9 mouse cellular contexts compared by ENCODE assay signal in the genomic region with DNA sequence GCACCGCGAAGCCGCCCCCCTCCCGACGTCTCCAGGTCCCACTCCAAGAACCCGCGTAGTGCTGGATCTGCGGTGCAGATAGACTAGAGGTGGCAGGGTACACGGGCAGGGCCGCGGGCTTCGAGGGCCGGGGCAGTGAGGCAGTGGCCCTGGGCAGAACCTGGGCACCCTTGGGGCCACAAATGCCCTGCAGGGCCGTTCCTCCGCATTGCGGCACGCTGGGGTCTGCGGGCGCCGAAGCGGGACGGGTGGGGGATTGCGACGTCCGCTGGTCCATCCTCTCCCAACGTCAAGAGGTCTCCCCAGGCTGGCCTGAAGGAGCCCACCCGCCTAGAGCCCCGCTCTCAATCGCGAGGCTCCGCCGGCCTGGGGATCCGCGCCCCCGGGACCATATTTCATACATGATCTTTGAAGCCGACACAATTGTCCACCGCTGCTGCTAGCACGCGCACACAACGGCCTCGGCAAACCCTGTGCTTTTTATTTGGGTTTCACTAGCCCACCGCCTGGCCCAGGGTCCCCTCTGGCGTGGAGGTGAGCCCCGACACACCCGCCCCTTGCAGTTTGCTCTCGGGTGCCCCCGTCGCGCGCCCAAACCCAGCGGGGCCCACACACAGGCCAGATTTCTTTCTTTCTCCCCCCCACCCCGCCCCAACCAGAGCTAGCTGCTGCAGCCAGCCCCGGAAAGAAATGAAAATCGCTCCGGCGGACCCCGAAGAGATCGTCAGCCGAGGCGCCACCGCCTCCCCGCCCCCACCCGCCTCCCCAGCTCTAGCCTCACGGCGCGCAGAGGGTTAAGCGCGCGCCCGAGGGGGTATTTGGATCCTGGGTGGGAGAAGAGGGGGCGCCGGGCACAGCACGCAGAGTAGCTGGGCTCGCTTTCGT. TPM values are rescaled to one million over a fixed set of nuclear protein-coding genes. Genes with fewer than 3 reads are reported as not detected.
DNase-seq lines count a peak whose midpoint lies in the region; ATAC-seq and TF ChIP-seq lines count a peak whose summit lies in the region.
"Had no signal": no experiment of that assay in that cellular context is flagged by ENCODE, and none has a peak within 500 bp of the region (broad histone marks: within the 10 kb centered on the region; RNA-seq: fewer than 3 reads in every experiment).

No protein-coding gene starts in this region.

- no peaks in the 10 kb centered on the region for H3K9me3 ChIP-seq in heart, embryonic 10.5 days
- H3K9me3 ChIP-seq in midbrain, embryonic 11.5 days (ENCODE audit: control insufficient read depth, low read length): no peaks in the 10 kb centered on the region

- H3K27ac ChIP-seq in heart, embryonic 10.5 days: peak overlapping the region; percentile 87
- peak overlapping the region; percentile 14; the same call in 1 of the 2 replicates for H3K27ac ChIP-seq in midbrain, embryonic 11.5 days (ENCODE audit: low read depth, low read length)
- H3K27ac ChIP-seq: macrophage had no signal

- H3K36me3 ChIP-seq in heart, embryonic 10.5 days: no peaks in the 10 kb centered on the region
- H3K36me3 ChIP-seq in midbrain, embryonic 11.5 days (ENCODE audit: control insufficient read depth, insufficient read depth, low read length): no peaks in the 10 kb centered on the region

- peak; percentile 6; the same call in 1 of the 2 replicates for ATAC-seq in midbrain, embryonic 11.5 days (ENCODE audit: low FRiP score)
- no peak for ATAC-seq in erythroid progenitor cell, adult 5-6 weeks (replicated peaks; ENCODE audit: low FRiP score, poor library complexity, severe bottlenecking)

- no peak for TF ChIP-seq CTCF in brain, embryonic 14.5 days (IDR thresholded peaks at IDR 0.05; ENCODE audit: borderline replicate concordance, extremely low read depth, insufficient read depth, insufficient read length)

- peaks cover 86% of the 10 kb centered on the region for H3K27me3 ChIP-seq in heart, embryonic 10.5 days (ENCODE audit: insufficient read depth, poor library complexity, severe bottlenecking)
- peaks cover 58% of the 10 kb centered on the region for H3K27me3 ChIP-seq in midbrain, embryonic 11.5 days (ENCODE audit: control insufficient read depth, insufficient read depth, low read length)

- H3K4me3 ChIP-seq in heart, embryonic 10.5 days: peak overlapping the region; percentile 74
- peak overlapping the region; percentile 50 for H3K4me3 ChIP-seq in midbrain, embryonic 11.5 days (ENCODE audit: low read depth, low read length)

- peak; percentile 32 for DNase-seq in ovary, postnatal 36 days (ENCODE audit: low spot score)
- DNase-seq in ovary, postnatal 10 days (ENCODE audit: low spot score): no peak
- peak; percentile 47 for DNase-seq in brain, embryonic 14.5 days (ENCODE audit: low read depth)
- no peak for DNase-seq in heart, embryonic 10.5 days (ENCODE audit: low spot score)
- DNase-seq in kidney, adult 9 months: peak; percentile 45
- peak; percentile 96 for DNase-seq in midbrain, embryonic 11.5 days (ENCODE audit: low spot score, missing footprints)
- no peak for DNase-seq in frontal cortex, postnatal 25 days (ENCODE audit: low spot score in 2 of 2)

- under 1% methylated on average over 75 of the region's 75 CpGs for WGBS in heart, embryonic 10.5 days
- under 1% methylated on average over 73 of the region's 75 CpGs for WGBS in midbrain, embryonic 11.5 days

- no peak for TF ChIP-seq POLR2A in brain, embryonic 14.5 days (IDR thresholded peaks at IDR 0.05; ENCODE audit: borderline replicate concordance, extremely low read depth, insufficient read depth, insufficient read length, poor library complexity, severe bottlenecking)

- H3K4me2 ChIP-seq in midbrain, embryonic 11.5 days: peak overlapping the region; percentile 97

- peak overlapping the region; percentile 70 for H3K9ac ChIP-seq in midbrain, embryonic 11.5 days (ENCODE audit: low read length)

- peaks cover 65% of the 10 kb centered on the region for H3K4me1 ChIP-seq in heart, embryonic 10.5 days
- peaks cover 31% of the 10 kb centered on the region for H3K4me1 ChIP-seq in midbrain, embryonic 11.5 days (ENCODE audit: control insufficient read depth, insufficient read depth, low read length)

RNA-seq across cellular contexts. Expression of gene Cbx4, which starts 4.3 kb away (rescaled TPM):
- polyA plus RNA-seq in brain, embryonic 14.5 days (2012; rRNA removed): 30.0 and 34.7 TPM in 2 replicates
- polyA plus RNA-seq in heart, embryonic 10.5 days (2016; fragmentation: Nextera tagmentation; extraction: Ambion mirVana): 8.9 and 9.0 TPM in 2 replicates
- 6.3 and 7.0 TPM in 2 replicates for polyA plus RNA-seq in midbrain, embryonic 11.5 days (2014; fragmentation: Nextera tagmentation; extraction: Ambion mirVana)
- total RNA-seq in erythroid progenitor cell, adult 5-6 weeks (2015; ENCODE audit: low replicate concordance): 5.4 and 13.4 TPM in 2 replicates
- 2.7 and 4.4 TPM in 2 replicates for total RNA-seq in erythroid progenitor cell, adult 5-6 weeks (2017; ENCODE audit: low replicate concordance)

RNA-seq across cellular contexts. Expression of gene Cbx8, which starts 49.5 kb away (rescaled TPM):
- 6.5 and 10.4 TPM in 2 replicates for polyA plus RNA-seq in brain, embryonic 14.5 days (2012; rRNA removed)
- 9.1 and 9.7 TPM in 2 replicates for polyA plus RNA-seq in heart, embryonic 10.5 days (2016; fragmentation: Nextera tagmentation; extraction: Ambion mirVana)
- 11.3 and 11.9 TPM in 2 replicates for polyA plus RNA-seq in midbrain, embryonic 11.5 days (2014; fragmentation: Nextera tagmentation; extraction: Ambion mirVana)
- 1.3 TPM in 1 of 2 replicates, not detected in the other for total RNA-seq in erythroid progenitor cell, adult 5-6 weeks (2015; ENCODE audit: low replicate concordance)
- 1.0 and 3.3 TPM in 2 replicates for total RNA-seq in erythroid progenitor cell, adult 5-6 weeks (2017; ENCODE audit: low replicate concordance)

Comparison
In these comparisons a context has a peak if more than half of its experiments do, and no peak if none do; other contexts are left out.
1. DNase-seq: peak in ovary, postnatal 36 days (single experiment), brain, embryonic 14.5 days (single experiment), kidney, adult 9 months (single experiment) and midbrain, embryonic 11.5 days (single experiment); none in ovary, postnatal 10 days (single experiment), heart, embryonic 10.5 days (single experiment) and frontal cortex, postnatal 25 days (0 of 2).